Mouse (Mus musculus) hematopoietic stem cell, adult 5-6 weeks (primary cell): Measurements from ENCODE around the gene Trip12. TPM values are rescaled to one million over a fixed set of nuclear protein-coding genes. Genes with fewer than 3 reads are reported as not detected.

Experiments used
- ATAC-seq, 2 experiments: fragments of 125-278 bp in 1 of 2; replicated peaks in 1 of 2; 2 replicates each; pipeline ENCODE4 v1.8.0; 2016 to 2017; ENCODE audit warnings: inconsistent platforms in 2 of 2, mild to moderate bottlenecking in 2 of 2, moderate number of reproducible peaks in 2 of 2, low read depth in 1 of 2, moderate TSS enrichment in 1 of 2; ENCODE audit not compliant: low FRiP score in 2 of 2, poor library complexity in 2 of 2, severe bottlenecking in 2 of 2, insufficient read depth in 1 of 2, low TSS enrichment in 1 of 2
- total RNA-seq: library from RNA; stranded (forward); fragments of 172-1452, 232-1000 nt; gene quantifications from 2 replicates; pipeline ENCODE4 v1.2.3, GENCODE M21; 2017

Gene Trip12
- total RNA-seq, 1 experiment from 2014 or later, result 256 TPM

GRCm38 (mm10) chr1:84721942-84722341 lies 118.4 kb downstream of the Trip12 start:
- peak in 1 of 2 experiments; percentile 21; a peak in 1 of 4 replicates for ATAC-seq

- ATAC-seq, result peak; percentile 32 to 56; a peak in 2 of 4 replicates
Measured at GRCm38 (mm10) chr1:84709810-84710785, 130.2 kb downstream of the Trip12 start.

- no peak for ATAC-seq
Measured at GRCm38 (mm10) chr1:84709406-84709805, 130.9 kb downstream of the Trip12 start.

GRCm38 (mm10) chr1:84700254-84700653 lies 140.1 kb downstream of the Trip12 start:
- no peak for ATAC-seq

GRCm38 (mm10) chr1:84697136-84697535 lies 143.2 kb downstream of the Trip12 start:
- peak; percentile 29 to 44; a peak in 1 of 4 replicates for ATAC-seq

- peak; percentile 90 to 96 for ATAC-seq
Measured at GRCm38 (mm10) chr1:84695517-84696411, 144.6 kb downstream of the Trip12 start, which contains the start of gene Dner. Gene Dner, minus strand, starts transcription at chr1:84696221.

- no peak for ATAC-seq
Measured at GRCm38 (mm10) chr1:84694688-84695474, 145.4 kb downstream of the Trip12 start.

GRCm38 (mm10) chr1:84677910-84678309 lies 162.4 kb downstream of the Trip12 start:
- ATAC-seq, result no peak

Other genes starting within 250 kb of the Trip12 start
- gene Dner, start 144.3 kb downstream of the Trip12 start, total RNA-seq, result not detected in 2 replicates
- 1.4 and 3.1 TPM in 2 replicates for gene Fbxo36, start 675 bp downstream of the Trip12 start, total RNA-seq
- not detected in 2 replicates for gene Slc16a14, start 94.6 kb upstream of the Trip12 start, total RNA-seq